Mouse (Mus musculus) urinary bladder, adult 18-20 months (tissue): ENCODE measurements around the gene Tm9sf3.
A peak's percentile ranks its signal among the peaks of the same experiment; 100 is the strongest.
"Not testable (repeated sequence)": the region's sequence is repeated elsewhere in the genome, so short reads cannot be mapped to it uniquely, and the experiment has no call there.

Source experiments
- DNase-seq, 2 experiments: peaks; one replicate each; pipeline ENCODE4 v3.0.0; 2022; ENCODE audit warnings: low spot score in 2 of 2, mixed read lengths in 2 of 2

Tm9sf3 gene

GRCm38 (mm10) chr19:41263630-41264295, at the start of gene Tm9sf3:
Tm9sf3 (minus strand) TSS chr19:41263997.
- peak; percentile 81 for DNase-seq

DNA sequence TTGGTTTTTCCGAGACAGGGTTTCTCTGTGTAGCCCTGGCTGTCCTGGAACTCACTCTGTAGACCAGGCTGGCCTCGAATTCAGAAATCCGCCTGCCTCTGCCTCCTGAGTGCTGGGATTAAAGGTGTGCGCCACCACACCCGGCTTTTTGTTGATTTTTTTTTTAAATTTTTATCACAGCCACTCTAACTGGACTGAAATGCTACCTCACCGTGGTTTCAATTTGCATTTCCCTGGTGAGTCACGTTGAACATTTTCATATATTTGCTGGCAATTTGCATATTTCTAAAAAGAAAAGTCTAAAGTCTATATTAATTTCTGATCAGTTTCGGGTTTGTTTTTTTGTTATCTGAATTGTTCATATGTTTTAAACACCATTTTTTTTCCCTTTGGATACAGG, 48.8 kb upstream of the Tm9sf3 start:
- DNase-seq: not testable (repeated sequence)

GRCm38 (mm10) chr19:41312027-41312426, 48.2 kb upstream of the Tm9sf3 start:
- DNase-seq: no peak

DNA sequence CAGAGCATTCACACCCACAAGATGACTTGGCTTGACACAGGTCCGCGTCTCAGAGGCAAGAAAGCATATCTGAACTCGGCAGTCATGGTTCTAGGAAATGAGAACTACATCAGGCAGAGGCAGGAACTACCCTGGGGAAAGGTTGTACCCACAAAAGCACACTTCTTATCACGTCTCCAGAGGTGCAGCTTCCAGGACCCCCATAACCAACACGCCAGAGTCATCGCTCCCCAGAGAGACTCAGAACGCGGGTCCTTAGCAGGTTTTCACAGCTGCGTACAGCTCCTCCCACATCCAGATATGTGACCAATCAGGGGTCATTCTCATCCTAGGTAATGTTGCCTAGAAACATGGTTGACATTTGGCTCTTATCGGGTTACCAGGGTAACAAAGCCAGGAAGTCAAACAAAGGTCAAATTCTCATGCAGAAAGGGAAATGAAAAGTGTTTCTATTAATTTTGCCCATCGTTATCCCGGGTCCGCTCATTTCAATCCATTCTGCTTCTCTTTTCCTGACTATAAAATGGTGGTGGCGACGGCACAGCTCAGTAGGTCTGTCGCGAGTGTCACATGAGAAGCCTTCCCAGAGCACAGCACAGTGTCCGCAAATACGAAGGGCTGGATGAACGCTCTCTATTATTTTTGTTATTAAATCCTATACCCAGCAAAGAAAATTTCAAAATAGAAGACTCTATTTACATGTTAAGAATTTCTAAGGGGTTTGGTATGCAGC, 47.3 kb upstream of the Tm9sf3 start:
- DNase-seq: no peak

DNA sequence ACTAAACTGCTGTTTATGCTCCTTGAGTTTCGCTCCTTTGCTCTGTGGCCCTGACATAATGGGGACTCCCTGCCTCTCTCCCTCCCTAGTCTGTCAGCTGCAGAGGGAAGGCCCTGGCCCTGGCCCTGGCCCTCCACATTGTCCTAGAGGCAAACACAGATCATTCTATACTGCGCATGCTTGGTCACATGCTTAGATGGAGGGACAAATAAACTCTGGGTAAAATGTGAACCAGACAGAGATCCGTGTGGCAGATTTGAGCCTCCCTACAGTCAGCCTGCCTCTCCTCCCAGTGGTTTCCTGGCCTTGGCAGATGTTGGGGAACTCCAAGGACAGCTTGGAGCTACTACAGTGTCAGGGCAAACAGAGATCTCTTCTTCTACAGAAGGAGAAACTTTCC, 40.1 kb upstream of the Tm9sf3 start:
- DNase-seq: no peak

GRCm38 (mm10) chr19:41303433-41303832, 39.6 kb upstream of the Tm9sf3 start:
- no peak for DNase-seq

DNA sequence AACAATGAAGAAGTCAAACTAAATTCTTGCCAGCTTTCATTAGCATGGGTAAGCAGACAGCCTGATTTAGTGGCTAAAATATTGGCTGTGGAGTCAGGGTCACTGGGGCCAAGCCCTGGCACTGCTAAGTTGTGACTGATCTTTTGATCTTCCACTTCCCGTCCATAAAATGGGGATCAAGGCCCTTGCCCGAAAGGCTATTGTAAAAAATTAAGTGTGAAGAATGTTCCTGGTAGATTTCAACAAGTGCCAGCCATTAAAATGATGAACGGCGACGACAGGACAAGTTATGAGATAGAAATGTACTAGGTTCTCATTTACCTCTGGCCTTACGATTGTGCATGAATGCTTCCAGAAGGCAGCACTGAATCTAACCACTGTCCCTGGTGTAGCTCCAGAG, 38.1 kb upstream of the Tm9sf3 start:
- no peak for DNase-seq

DNA sequence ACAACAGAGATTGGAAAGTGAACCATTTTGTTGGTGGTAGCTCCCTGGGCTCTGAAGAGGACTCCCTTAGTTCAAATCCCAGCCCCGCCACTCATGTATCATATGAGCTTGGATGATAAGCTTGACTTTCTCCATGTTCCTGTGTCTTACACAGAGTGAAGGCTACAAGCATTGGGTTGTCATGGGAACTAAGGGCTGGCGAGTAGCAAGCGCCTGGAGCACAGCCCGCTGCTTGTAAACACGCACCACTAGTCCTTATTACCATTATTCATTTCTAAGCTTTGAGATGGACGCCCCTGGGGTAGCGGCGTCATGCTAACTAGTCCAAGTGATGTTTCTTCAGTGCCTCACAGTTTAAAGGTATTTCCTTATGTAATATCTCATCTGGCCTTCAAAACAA, 35.6 kb upstream of the Tm9sf3 start:
- no peak for DNase-seq

- no peak for DNase-seq
These were observed 27.3 kb upstream of the Tm9sf3 start for GRCm38 (mm10) chr19:41290952-41291619.

DNA sequence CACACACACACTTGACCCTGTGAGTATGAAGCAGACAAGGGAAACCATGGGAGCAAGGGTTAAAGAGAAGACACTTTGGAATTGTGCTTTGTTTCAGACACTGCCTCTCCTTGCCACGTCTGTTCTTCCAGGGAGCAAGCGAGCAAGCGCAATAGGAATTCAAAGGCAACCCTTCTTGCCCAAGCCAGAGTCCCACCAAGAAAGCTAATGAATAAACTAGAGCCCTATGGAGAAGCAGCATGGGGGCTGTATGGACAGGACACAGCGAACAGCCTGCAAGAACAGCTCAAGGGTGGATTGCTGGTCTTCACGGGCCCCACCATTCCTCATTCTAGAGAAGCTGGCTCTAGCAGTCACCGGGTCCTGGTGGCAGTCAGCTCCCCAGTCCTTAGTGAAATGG, 24.8 kb upstream of the Tm9sf3 start:
- DNase-seq: no peak

DNA sequence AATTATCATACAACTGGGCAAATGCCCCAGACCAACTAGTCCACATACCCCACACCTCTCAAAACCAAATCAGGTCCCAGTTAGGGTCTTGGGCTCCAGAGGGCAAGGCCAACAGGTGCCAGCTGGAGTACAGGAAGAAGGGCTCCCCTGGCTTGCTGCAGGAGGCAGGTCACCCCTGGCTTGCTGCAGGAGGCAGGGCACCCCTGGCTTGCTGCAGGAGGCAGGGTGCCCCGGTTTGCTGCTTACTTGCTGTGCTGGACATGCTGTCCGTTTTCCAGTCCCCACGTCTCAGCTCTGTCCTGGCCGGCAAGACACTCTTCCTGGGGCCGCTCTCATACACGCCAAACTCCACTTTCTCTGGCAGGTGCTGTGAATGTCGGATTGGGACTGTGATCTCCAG, 23.4 kb upstream of the Tm9sf3 start:
- DNase-seq: no peak

- DNase-seq: no peak
These were observed 20.7 kb upstream of the Tm9sf3 start for GRCm38 (mm10) chr19:41284515-41284914.

DNA sequence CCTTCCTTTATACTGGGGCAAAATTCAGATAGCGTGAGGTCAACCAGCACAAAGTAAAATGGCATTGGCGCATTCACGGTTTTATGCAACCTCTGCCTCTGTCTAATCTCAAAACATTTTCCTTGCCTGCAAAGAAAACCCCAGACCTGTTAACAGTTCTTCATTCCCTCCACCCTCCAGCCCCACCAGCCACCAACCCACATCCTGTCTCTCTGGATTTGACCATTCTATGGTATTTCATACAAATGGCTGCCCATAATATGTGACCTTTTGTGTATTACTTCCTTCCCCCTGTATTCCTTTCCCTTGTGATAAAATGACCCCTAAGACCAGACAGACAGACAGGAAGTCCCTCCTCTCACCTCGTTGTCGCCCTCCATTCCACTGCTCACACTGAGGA, 18.9 kb upstream of the Tm9sf3 start:
- no peak for DNase-seq

GRCm38 (mm10) chr19:41282216-41282615, 18.4 kb upstream of the Tm9sf3 start:
- no peak for DNase-seq

DNA sequence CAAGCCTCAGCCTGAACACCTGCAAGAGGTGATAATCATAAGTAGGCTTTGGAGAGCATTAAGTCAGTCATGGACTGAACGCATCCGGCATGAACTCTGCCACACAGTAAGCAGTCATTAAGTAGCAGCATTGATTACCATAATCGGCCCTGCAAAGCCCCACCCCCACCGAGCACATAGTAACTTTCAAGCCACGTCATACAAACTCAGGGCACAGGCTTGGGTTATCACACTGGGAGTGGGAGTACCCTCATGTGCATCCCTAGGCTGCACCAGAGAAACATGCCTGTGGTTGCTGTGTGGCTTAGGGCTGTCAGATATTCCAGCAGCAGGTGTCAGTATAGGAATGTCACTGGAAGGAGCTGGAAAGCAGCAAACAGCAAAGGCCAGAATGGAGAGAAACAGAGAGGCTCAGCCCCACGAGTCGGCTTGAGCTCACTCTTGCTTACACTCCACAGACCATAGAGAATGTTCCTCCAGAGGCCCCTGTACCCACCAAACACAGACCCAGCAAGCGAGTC, 16.0 kb upstream of the Tm9sf3 start:
- DNase-seq: no peak

- DNase-seq: no peak
These were observed 14.8 kb upstream of the Tm9sf3 start for GRCm38 (mm10) chr19:41278606-41279005.

GRCm38 (mm10) chr19:41275588-41275987, 11.8 kb upstream of the Tm9sf3 start:
- DNase-seq: no peak

- no peak for DNase-seq
These were observed 7.1 kb upstream of the Tm9sf3 start for GRCm38 (mm10) chr19:41270906-41271305.

DNA sequence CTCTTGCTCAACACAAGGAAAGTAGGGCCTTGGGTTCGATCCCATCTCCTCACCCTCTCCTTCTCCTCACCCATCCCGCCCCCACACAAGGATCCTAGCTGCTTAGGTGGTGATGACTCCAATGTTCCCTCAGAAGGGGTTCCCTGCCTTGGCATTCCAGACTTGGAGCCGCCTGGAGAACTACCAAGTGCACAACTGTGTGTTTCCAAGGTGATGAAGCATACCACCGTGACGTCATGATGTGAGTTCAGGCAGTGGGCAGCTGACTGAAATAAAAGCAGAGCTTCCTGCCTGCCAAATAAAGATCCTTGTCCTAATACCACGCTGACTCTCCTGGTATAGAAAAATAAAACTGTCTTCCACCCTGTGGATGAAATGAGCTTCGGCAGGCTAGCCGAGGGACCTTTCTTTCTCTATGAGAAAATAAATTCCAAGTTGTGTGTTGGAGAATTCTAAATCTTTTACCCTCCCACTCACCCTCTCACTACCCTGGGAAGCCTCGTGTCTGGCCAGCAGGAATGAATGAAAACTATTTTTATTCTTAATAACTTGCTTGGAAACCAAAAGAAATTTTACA, 6.4 kb upstream of the Tm9sf3 start:
- no peak for DNase-seq

- DNase-seq: no peak
These were observed 2.6 kb upstream of the Tm9sf3 start for GRCm38 (mm10) chr19:41266251-41266901.

- DNase-seq: no peak
These were observed 568 bp upstream of the Tm9sf3 start for GRCm38 (mm10) chr19:41264331-41264799.
